Mouse (Mus musculus): ENCODE measurements around the gene Odf3l2. TPM values are rescaled to one million over a fixed set of nuclear protein-coding genes. Genes with fewer than 3 reads are reported as not detected.
A peak's percentile ranks its signal among the peaks of the same experiment; 100 is the strongest.

Gene Odf3l2
- total and polyA plus RNA-seq, 3 experiments: not detected

DNA sequence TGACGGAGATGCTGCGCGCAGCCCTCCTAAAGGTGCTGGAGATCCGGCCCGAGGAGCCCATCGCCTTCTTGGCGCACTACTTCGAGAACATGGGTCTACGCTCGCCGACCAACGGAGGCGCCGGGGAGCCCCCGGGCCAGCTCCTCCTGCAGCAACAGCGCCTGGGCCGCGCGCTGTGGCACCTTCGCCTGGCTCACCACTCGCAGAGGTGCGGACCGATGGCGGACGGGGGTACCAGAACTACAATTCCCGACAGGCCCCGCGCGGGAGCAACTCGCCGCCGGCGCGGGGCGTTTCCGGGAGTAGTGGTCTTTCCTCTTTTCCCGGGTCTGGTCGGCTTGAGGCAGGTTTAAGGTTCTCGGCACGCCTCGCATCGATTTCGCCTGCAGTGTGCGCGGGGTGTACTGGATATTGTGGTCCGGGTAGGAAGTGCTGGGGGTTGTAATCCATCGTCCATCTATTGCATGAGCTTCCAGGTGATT is 24.1 kb upstream of the Odf3l2 start:
- peak; percentile 80 for DNase-seq (ENCODE audit: low read depth, low spot score)
- Histone ChIP-seq H3K27ac (ENCODE audit: control insufficient read depth, low read depth, low read length) (peak overlapping the region; percentile 44), H3K4me3 (ENCODE audit: control insufficient read depth in 1 of 2, insufficient read depth in 1 of 2, low read depth in 2 of 2, low read length in 2 of 2) (peak overlapping the region; percentile 60 to 88), H3K9me3 (replicated peaks; ENCODE audit: insufficient read depth, low read length) (no peaks in the 10 kb centered on the region), H3K79me2 (ENCODE audit: control insufficient read depth, insufficient read depth, low read length, poor library complexity) (peaks cover 11% of the 10 kb centered on the region), H3K4me1 (ENCODE audit: control insufficient read depth in 1 of 2, insufficient read depth in 2 of 2, low read length in 2 of 2) (peaks cover 0 to 9% of the 10 kb centered on the region in 2 experiments; a peak in 3 of 4 replicates), H3K36me3 (ENCODE audit: control insufficient read depth in 1 of 2, insufficient read depth in 2 of 2, low read length in 2 of 2) (peaks cover 0 to 4% of the 10 kb centered on the region in 2 experiments; a peak in 1 of 4 replicates), H3K9ac (ENCODE audit: control insufficient read depth, low read depth, low read length, poor library complexity, severe bottlenecking) (peak overlapping the region; percentile 85), H3K27me3 (ENCODE audit: control insufficient read depth in 1 of 2, insufficient read depth in 2 of 2, low read length in 2 of 2) (no peaks in the 10 kb centered on the region)
- peak; percentile 85 for TF ChIP-seq HCFC1 (IDR thresholded peaks at IDR 0.05; ENCODE audit: low read depth, low read length)
- 0 out of 2 replicates have a peak, but pooled peaks have one; percentile 5 for TF ChIP-seq MAX (IDR thresholded peaks at IDR 0.05; ENCODE audit: low read length)
- TF ChIP-seq MXI1 (IDR thresholded peaks at IDR 0.05; ENCODE audit: low read depth, low read length): peak; percentile 34; the same call in 1 of the 2 replicates
- TF ChIP-seq POLR2A (IDR thresholded peaks at IDR 0.05; ENCODE audit: control insufficient read depth in 1 of 2, insufficient read depth in 1 of 2, low read depth in 1 of 2, low read length in 2 of 2, poor library complexity in 1 of 2): 0 out of 4 replicates have a peak, but pooled peaks have one; percentile 1 to 38
- TF ChIP-seq GATA1 (IDR thresholded peaks at IDR 0.05; ENCODE audit: low read depth, low read length): no peak
- TF ChIP-seq ELF1 (IDR thresholded peaks at IDR 0.05; ENCODE audit: low read depth, low read length): peak; percentile 87
- no peak for TF ChIP-seq MAZ (IDR thresholded peaks at IDR 0.05; ENCODE audit: low read depth, low read length)
- no peak for TF ChIP-seq TAL1 (IDR thresholded peaks at IDR 0.05; ENCODE audit: low read length)
- peak; percentile 41; the same call in 1 of the 2 replicates for TF ChIP-seq NRF1 (IDR thresholded peaks at IDR 0.05; ENCODE audit: insufficient read depth, low read depth, low read length, poor library complexity, severe bottlenecking)
- TF ChIP-seq SIN3A (IDR thresholded peaks at IDR 0.05; ENCODE audit: low read length): peak; percentile 50; the same call in 1 of the 2 replicates

DNA sequence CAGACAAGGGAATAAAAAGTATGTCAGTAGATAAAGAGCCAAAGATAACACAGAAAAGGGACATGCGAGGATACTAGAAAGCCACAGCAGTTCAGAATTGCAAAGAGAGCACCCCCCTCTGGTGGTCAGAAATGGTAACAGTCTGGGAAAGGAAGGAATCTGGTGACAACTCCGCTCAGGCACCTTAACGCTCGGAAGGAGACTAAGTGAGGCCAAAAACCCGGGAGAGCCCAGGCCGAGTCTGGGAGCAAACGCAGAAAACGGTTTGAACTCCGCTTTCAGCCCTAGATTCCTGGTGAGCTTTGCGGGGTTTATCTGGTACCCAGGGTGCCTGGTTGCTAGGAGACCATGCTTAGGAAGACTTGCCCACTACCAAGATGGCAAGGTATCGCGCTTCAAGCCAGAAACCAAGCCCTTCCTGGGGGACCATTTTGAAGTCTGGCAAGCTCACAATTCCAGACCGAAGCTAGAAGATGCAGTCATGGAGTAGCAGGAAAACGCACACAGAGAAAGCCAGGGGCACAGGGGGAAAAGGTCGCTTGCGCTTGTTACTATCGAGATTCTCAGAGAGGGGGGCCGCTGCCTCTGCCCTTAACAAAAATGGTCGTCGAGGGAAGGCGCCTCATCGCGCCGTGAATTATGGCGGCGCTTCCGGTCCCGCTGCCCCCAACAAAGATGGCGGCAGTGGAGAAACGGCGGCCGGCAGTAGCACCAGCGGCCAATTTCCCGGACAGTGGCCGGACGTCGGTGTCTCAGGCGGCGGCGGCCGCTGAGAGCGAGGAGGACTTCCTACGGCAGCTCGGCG is 23.4 kb upstream of the Odf3l2 start, which contains the start of gene Tpgs1:
Gene Tpgs1, plus strand, starts transcription at position 599 of the 805 bp plus-strand sequence.
- Histone ChIP-seq H3K4me1 (ENCODE audit: control insufficient read depth in 1 of 2, insufficient read depth in 2 of 2, low read length in 2 of 2) (peaks cover 0 to 9% of the 10 kb centered on the region in 2 experiments; a peak in 3 of 4 replicates), H3K9ac (ENCODE audit: control insufficient read depth, low read depth, low read length, poor library complexity, severe bottlenecking) (peak within 1 kb of the TSS; percentile 85), H3K79me2 (ENCODE audit: control insufficient read depth, insufficient read depth, low read length, poor library complexity) (peaks cover 11% of the 10 kb centered on the region), H3K4me3 (ENCODE audit: control insufficient read depth in 1 of 2, insufficient read depth in 1 of 2, low read depth in 2 of 2, low read length in 2 of 2) (peak within 1 kb of the TSS; percentile 60 to 88), H3K27ac (ENCODE audit: control insufficient read depth, low read depth, low read length) (peak within 1 kb of the TSS; percentile 62), H3K9me3 (replicated peaks; ENCODE audit: insufficient read depth, low read length) (no peaks in the 10 kb centered on the region), H3K36me3 (ENCODE audit: control insufficient read depth in 1 of 2, insufficient read depth in 2 of 2, low read length in 2 of 2) (peaks cover 0 to 4% of the 10 kb centered on the region in 2 experiments; a peak in 1 of 4 replicates), H3K27me3 (ENCODE audit: control insufficient read depth in 1 of 2, insufficient read depth in 2 of 2, low read length in 2 of 2) (no peaks in the 10 kb centered on the region)
- DNase-seq (ENCODE audit: low read depth, low spot score): peak; percentile 96
- TF ChIP-seq RAD21 (IDR thresholded peaks at IDR 0.05; ENCODE audit: low read depth, low read length): peak; percentile 66
- TF ChIP-seq MAFK (IDR thresholded peaks at IDR 0.05; ENCODE audit: borderline replicate concordance, low read depth, low read length): no peak
- TF ChIP-seq USF1 (IDR thresholded peaks at IDR 0.05; ENCODE audit: low read depth, low read length): no peak
- peak; percentile 59 for TF ChIP-seq SMC3 (IDR thresholded peaks at IDR 0.05; ENCODE audit: low read depth, low read length)
- TF ChIP-seq POLR2AphosphoS2 (IDR thresholded peaks at IDR 0.05; ENCODE audit: low read length): 0 out of 2 replicates have a peak, but pooled peaks have one; percentile 45
- TF ChIP-seq EP300 (IDR thresholded peaks at IDR 0.05; ENCODE audit: low read depth in 1 of 2, low read length in 2 of 2): no peak; a peak in 2 of 4 replicates
- peak; percentile 58 to 86 (median 85) for TF ChIP-seq CTCF (IDR thresholded peaks at IDR 0.05 in 2 of 3, conservative IDR thresholded peaks at IDR 0.05 in 1 of 3; ENCODE audit: control insufficient read depth in 1 of 3, insufficient read depth in 1 of 3, low read depth in 2 of 3, low read length in 3 of 3, poor library complexity in 1 of 3, severe bottlenecking in 1 of 3)
- TF ChIP-seq BHLHE40 (IDR thresholded peaks at IDR 0.05; ENCODE audit: borderline replicate concordance, low read depth, low read length): 0 out of 2 replicates have a peak, but pooled peaks have one; percentile 2
- TF ChIP-seq TBP (IDR thresholded peaks at IDR 0.05; ENCODE audit: low read depth, low read length): no peak
- TF ChIP-seq SIN3A (IDR thresholded peaks at IDR 0.05; ENCODE audit: low read length): peak; percentile 50
- TF ChIP-seq MAX (IDR thresholded peaks at IDR 0.05; ENCODE audit: low read length): peak; percentile 11; the same call in 1 of the 2 replicates
- no peak; the same call in 1 of the 2 replicates for TF ChIP-seq CHD2 (IDR thresholded peaks at IDR 0.05; ENCODE audit: low read length)
- TF ChIP-seq ZNF384 (IDR thresholded peaks at IDR 0.05; ENCODE audit: low read depth, low read length): no peak
- TF ChIP-seq MXI1 (IDR thresholded peaks at IDR 0.05; ENCODE audit: low read depth, low read length): 0 out of 2 replicates have a peak, but pooled peaks have one; percentile 33
- no peak for TF ChIP-seq TAL1 (IDR thresholded peaks at IDR 0.05; ENCODE audit: low read length)
- peak; percentile 81; the same call in 1 of the 2 replicates for TF ChIP-seq MAZ (IDR thresholded peaks at IDR 0.05; ENCODE audit: low read depth, low read length)
- no peak for TF ChIP-seq GABPA (IDR thresholded peaks at IDR 0.05; ENCODE audit: low read depth, low read length)
- no peak for TF ChIP-seq ETS1 (IDR thresholded peaks at IDR 0.05; ENCODE audit: low read depth, low read length)
- TF ChIP-seq HCFC1 (IDR thresholded peaks at IDR 0.05; ENCODE audit: low read depth, low read length): peak; percentile 88
- TF ChIP-seq GATA1 (IDR thresholded peaks at IDR 0.05; ENCODE audit: low read depth, low read length): peak; percentile 62
- TF ChIP-seq NRF1 (IDR thresholded peaks at IDR 0.05; ENCODE audit: insufficient read depth, low read depth, low read length, poor library complexity, severe bottlenecking): peak; percentile 71
- TF ChIP-seq JUND (IDR thresholded peaks at IDR 0.05; ENCODE audit: low read depth, low read length): no peak
- 0 out of 4 replicates have a peak, but pooled peaks of 1 of the 2 experiments have one; percentile 49 for TF ChIP-seq POLR2A (IDR thresholded peaks at IDR 0.05; ENCODE audit: control insufficient read depth in 1 of 2, insufficient read depth in 1 of 2, low read depth in 1 of 2, low read length in 2 of 2, poor library complexity in 1 of 2)
- TF ChIP-seq MYC (IDR thresholded peaks at IDR 0.05; ENCODE audit: low read depth, low read length): no peak
- peak; percentile 56; the same call in 1 of the 2 replicates for TF ChIP-seq TCF12 (IDR thresholded peaks at IDR 0.05; ENCODE audit: low read depth, low read length)

Measured in MEL (cell line).